Mouse (Mus musculus) kidney, adult 2 months (tissue): ENCODE measurements around the gene Pdcd4. TPM values are rescaled to one million over a fixed set of nuclear protein-coding genes. Genes with fewer than 3 reads are reported as not detected.

Source experiments
- DNase-seq: peaks from one replicate; pipeline ENCODE4 v3.0.0; 2021
- H3K27ac ChIP-seq: fragments of 200-500 bp; 2 replicates; pipeline ENCODE4 v1.5.1; 2012; ENCODE audit warnings: low read depth, low read length, control low read depth, inconsistent platforms; ENCODE audit not compliant: insufficient read depth
- H3K27me3 ChIP-seq: fragments of 200-500 bp; replicated peaks from 2 replicates; pipeline ENCODE4 v1.6.1; 2012; ENCODE audit warnings: mild to moderate bottlenecking, moderate library complexity, low read length, inconsistent platforms; ENCODE audit not compliant: control insufficient read depth, insufficient read depth
- H3K36me3 ChIP-seq: fragments of 200-500 bp; 2 replicates; pipeline ENCODE4 v1.6.1; 2012; ENCODE audit warnings: mild to moderate bottlenecking, moderate library complexity, low read length, inconsistent platforms; ENCODE audit not compliant: control insufficient read depth, insufficient read depth
- H3K4me1 ChIP-seq: fragments of 200-500 bp; 2 replicates; pipeline ENCODE4 v1.6.1; 2011; ENCODE audit warnings: low read length; ENCODE audit not compliant: control insufficient read depth, insufficient read depth
- H3K4me3 ChIP-seq: fragments of 200-500 bp; 2 replicates; pipeline ENCODE4 v1.5.1; 2011; ENCODE audit warnings: mild to moderate bottlenecking, low read depth, low read length, control low read depth; ENCODE audit not compliant: insufficient read depth
- CTCF ChIP-seq: fragments of 200-500 bp; conservative IDR thresholded peaks from 2 replicates; pipeline ENCODE4 v1.5.1; 2011; ENCODE audit warnings: low read depth, mild to moderate bottlenecking, control low read depth, low read length, moderate library complexity, mixed read lengths; ENCODE audit not compliant: insufficient read depth, insufficient read length
- POLR2A ChIP-seq: fragments of 200-500 bp; IDR thresholded peaks from one replicate; pipeline ENCODE4 v1.6.1; 2011; ENCODE audit warnings: low read depth, low read length, control low read depth
- WGBS: fragments of 180-500 bp; shearing (Covaris S2); methylation state at CpG from one replicate; pipeline ENCODE4 v1.1.7; 2018; 5-methylcytosine and 5-hydroxymethylcytosine counted together
- polyA plus RNA-seq: library from polyadenylated mRNA; depleted of rRNA; stranded (reverse); fragments of >200 nt; gene quantifications from 2 replicates; pipeline ENCODE4 v1.2.3, GENCODE M21; 2012

Gene Pdcd4
- polyA plus RNA-seq, 1 experiment, result 10.3 TPM

DNA sequence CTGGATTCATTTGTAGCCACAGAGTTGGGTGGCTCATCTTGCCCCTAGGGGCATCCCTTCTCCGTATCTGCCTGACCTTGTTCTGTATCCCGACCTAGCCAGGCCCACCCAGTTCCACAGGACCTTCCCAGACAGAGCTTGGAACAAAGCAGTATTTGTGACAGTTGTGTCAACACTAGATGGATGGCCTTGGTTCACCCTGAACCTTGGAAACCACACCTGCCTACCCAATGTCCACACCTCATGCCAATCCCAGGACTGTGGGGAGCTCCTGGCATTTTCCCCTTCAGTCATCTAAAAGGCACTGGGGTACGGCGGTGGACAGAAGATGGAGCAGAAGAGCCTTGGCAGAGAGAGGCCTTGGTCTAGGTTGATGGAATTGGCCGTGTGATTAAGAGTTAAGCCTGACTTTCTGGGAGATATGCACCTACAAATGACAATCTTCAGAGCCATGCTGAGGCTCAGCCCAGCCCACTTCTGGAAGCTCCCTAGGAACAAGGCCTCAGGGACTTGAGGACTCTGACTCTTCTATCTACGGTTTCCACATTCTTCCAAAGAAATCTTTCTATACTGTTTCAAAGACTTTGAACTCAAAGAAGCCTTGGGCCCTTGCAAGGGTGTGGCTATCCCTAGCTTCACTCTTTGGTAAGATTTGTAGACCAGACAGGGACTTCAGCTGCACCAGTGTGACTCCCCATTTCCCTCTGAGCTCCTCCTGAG, 18.9 kb upstream of the Pdcd4 start:
- H3K27me3 ChIP-seq, result no peaks in the 10 kb centered on the region
- DNase-seq, result no peak
- 92% methylated on average over 6 of the region's 6 CpGs for WGBS
- no peak overlapping the region for H3K4me3 ChIP-seq
- TF ChIP-seq POLR2A (no peak), CTCF (no peak)
- no peaks in the 10 kb centered on the region for H3K36me3 ChIP-seq
- H3K27ac ChIP-seq, result no peak overlapping the region
- no peaks in the 10 kb centered on the region for H3K4me1 ChIP-seq

GRCm38 (mm10) chr19:53875246-53875645, 16.8 kb upstream of the Pdcd4 start:
- Histone ChIP-seq H3K4me1 (no peaks in the 10 kb centered on the region), H3K27ac (no peak overlapping the region), H3K27me3 (no peaks in the 10 kb centered on the region), H3K4me3 (no peak overlapping the region), H3K36me3 (no peaks in the 10 kb centered on the region)
- no peak for TF ChIP-seq POLR2A
- no peak for TF ChIP-seq CTCF
- no peak for DNase-seq
- 79% methylated on average over 6 of the region's 6 CpGs for WGBS

GRCm38 (mm10) chr19:53877779-53878178, 14.3 kb upstream of the Pdcd4 start:
- WGBS, result 56% methylated on average over 1 of the region's 1 CpGs
- no peak overlapping the region for H3K4me3 ChIP-seq
- TF ChIP-seq POLR2A (no peak), CTCF (no peak)
- no peaks in the 10 kb centered on the region for H3K4me1 ChIP-seq
- no peaks in the 10 kb centered on the region for H3K36me3 ChIP-seq
- H3K27me3 ChIP-seq, result no peaks in the 10 kb centered on the region
- no peak overlapping the region for H3K27ac ChIP-seq
- DNase-seq, result no peak

DNA sequence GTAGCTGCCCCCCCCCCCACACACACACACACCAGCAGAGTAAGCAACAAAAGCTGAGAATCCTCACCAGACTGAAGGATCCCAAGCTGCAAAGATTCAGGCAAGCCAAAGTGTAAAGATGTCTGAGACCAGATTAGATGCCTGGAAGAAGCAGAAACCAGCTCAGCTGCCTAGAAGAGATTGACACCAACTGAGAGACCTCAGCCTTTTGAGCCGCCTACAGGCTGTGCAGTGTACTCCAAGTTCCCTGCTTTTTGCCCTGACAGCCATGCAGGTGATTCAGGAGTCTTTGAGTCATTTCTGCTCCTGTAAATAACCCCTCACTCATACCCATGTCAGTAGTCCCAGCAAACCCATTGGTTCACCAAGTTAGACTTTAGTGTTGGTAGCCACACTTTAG, 11.6 kb upstream of the Pdcd4 start:
- WGBS, result 97% methylated on average over 1 of the region's 1 CpGs
- no peak for TF ChIP-seq CTCF
- no peak overlapping the region for H3K4me3 ChIP-seq
- H3K27me3 ChIP-seq, result no peaks in the 10 kb centered on the region
- DNase-seq, result no peak
- H3K27ac ChIP-seq, result no peak overlapping the region
- H3K4me1 ChIP-seq, result no peaks in the 10 kb centered on the region
- H3K36me3 ChIP-seq, result no peaks in the 10 kb centered on the region

DNA sequence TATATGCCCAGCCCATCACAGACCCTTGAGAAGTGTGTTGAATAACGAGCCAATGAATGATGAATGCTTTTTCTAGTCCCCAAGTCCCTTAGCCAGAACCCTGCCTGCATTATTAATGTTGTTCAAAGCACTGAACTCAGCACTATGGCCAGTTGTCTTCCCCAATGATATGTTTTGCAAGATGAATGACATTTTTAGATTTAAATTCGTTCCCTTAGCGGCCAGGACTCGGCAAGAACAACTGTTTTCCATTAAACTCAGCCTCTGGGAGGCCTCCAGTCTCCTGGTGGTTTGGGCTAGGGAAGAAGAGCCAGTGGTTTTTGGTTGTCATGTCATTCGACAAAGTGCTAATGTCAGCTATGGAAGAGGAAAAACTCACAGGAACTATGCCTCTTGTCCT, 10.2 kb upstream of the Pdcd4 start:
- no peak for DNase-seq
- TF ChIP-seq POLR2A, result no peak
- TF ChIP-seq CTCF, result no peak
- Histone ChIP-seq H3K36me3 (no peaks in the 10 kb centered on the region), H3K4me1 (no peaks in the 10 kb centered on the region), H3K27ac (no peak overlapping the region), H3K4me3 (no peak overlapping the region), H3K27me3 (no peaks in the 10 kb centered on the region)
- WGBS, result 71% methylated on average over 5 of the region's 5 CpGs

DNA sequence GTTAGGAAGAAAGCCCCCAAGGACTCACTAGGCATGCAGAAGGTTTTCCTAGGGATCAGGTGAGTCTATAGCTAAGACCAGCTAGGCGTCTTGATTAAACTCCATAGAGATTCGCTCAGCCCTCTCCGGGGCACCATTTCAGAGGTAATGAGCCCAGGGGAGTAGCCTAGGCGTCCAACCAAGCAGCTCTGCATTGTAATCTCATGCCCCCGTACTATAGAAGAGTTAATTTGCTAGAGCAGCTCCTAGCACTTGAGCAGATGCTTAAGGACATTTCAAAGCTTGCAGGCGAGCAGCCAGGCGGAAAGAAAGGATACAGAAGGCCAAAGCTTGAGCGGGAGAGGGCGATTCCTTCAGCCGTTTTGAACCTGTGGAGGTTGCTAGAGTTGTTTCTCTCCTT, 6.6 kb upstream of the Pdcd4 start:
- Histone ChIP-seq H3K4me1 (no peaks in the 10 kb centered on the region), H3K27ac (no peak overlapping the region), H3K36me3 (no peaks in the 10 kb centered on the region), H3K27me3 (no peaks in the 10 kb centered on the region), H3K4me3 (no peak overlapping the region)
- 39% methylated on average over 10 of the region's 10 CpGs for WGBS
- TF ChIP-seq CTCF (no peak), POLR2A (no peak)
- no peak for DNase-seq

DNA sequence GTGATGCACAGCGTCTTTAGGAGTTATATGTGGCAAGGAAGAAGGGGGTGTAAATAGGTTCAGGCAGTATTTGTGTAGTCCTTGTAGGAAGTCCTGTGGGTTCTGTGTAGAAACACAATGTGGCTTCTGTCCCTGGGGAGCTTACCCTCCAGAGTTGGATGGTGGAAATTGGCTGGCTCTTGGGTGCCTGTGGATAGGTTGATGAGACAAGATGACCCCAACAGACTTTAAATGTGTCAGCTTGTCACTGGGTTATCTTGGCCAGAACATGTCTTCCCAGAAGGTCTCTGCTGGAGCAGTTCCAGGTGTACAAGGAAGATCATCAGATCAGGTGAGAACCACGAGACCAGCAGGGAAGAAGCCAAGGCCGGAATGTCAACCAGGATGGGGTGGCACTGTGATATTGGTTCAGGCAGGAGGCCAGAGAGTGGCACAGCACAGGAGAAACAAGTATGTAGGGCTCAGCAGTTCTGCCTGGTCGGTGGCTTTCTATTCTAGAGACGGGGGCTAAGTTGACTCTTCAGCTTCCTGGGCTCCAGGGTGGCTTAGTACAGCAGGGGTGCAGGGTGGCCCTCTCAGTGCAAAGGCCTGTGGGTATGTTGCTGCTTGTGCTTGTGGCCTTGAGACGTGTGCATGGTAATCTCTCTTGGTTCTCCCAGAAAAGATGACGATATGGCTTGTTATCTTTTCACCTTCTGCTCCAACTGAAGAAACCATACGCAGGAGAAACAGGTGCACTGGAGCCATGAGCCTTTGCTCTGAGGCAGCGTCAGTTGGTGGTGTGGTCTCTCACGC, 5.3 kb upstream of the Pdcd4 start:
- DNase-seq, result no peak
- Histone ChIP-seq H3K36me3 (no peaks in the 10 kb centered on the region), H3K27ac (no peak overlapping the region), H3K4me1 (no peaks in the 10 kb centered on the region), H3K4me3 (no peak overlapping the region), H3K27me3 (no peaks in the 10 kb centered on the region)
- TF ChIP-seq CTCF (no peak), POLR2A (no peak)
- WGBS, result 93% methylated on average over 10 of the region's 10 CpGs
